Mouse (Mus musculus) embryonic facial prominence, embryonic 15.5 days (tissue): ENCODE measurements at regions not wholly inside any gene's neighbourhood (a gene's known extent, or its start where the extent isn't known, plus 50 kb on each side); places are given as distances from the start of the nearest gene placed in this dataset.

ENCODE experiments used
- ATAC-seq: fragments of 200-750 bp; cut with Nextera tagmentation; 2 replicates; pipeline ENCODE4 v1.8.0; 2017; ENCODE audit warnings: low read depth, moderate TSS enrichment; ENCODE audit not compliant: insufficient number of reproducible peaks, low FRiP score, low TSS enrichment
- H3K27ac ChIP-seq: fragments of 300-500 bp; sonication (generic); replicated peaks from 2 replicates; pipeline ENCODE4 v1.5.1; 2015; ENCODE audit warnings: mild to moderate bottlenecking, inconsistent platforms
- H3K27me3 ChIP-seq: fragments of 300-500 bp; sonication (generic); 2 replicates; pipeline ENCODE4 v1.6.1; 2015; ENCODE audit warnings: inconsistent platforms
- H3K36me3 ChIP-seq: fragments of 300-500 bp; sonication (generic); 2 replicates; pipeline ENCODE4 v1.6.1; 2015; ENCODE audit warnings: mild to moderate bottlenecking, inconsistent platforms
- H3K4me1 ChIP-seq: fragments of 300-500 bp; sonication (generic); 2 replicates; pipeline ENCODE4 v1.6.1; 2015; ENCODE audit warnings: inconsistent platforms
- H3K4me2 ChIP-seq: fragments of 300-500 bp; sonication (generic); replicated peaks from 2 replicates; pipeline ENCODE4 v1.6.1; 2015; ENCODE audit warnings: mild to moderate bottlenecking, inconsistent platforms
- H3K4me3 ChIP-seq: fragments of 300-500 bp; sonication (generic); replicated peaks from 2 replicates; pipeline ENCODE4 v1.5.1; 2015; ENCODE audit warnings: mild to moderate bottlenecking, inconsistent platforms
- H3K9ac ChIP-seq: fragments of 300-500 bp; sonication (generic); 2 replicates; pipeline ENCODE4 v1.6.1; 2015; ENCODE audit warnings: inconsistent platforms
- H3K9me3 ChIP-seq: fragments of 300-500 bp; sonication (generic); replicated peaks from 2 replicates; pipeline ENCODE4 v1.6.1; 2016; ENCODE audit warnings: inconsistent platforms
- WGBS: fragments of 180-500 bp; shearing (Covaris S2); methylation state at CpG from one replicate; pipeline ENCODE4 v1.1.7; 2015; 5-methylcytosine and 5-hydroxymethylcytosine counted together

- H3K27ac ChIP-seq = no peak overlapping the region
- no peak for ATAC-seq
- 0 out of 2 replicates have a peak, but pooled peaks cover 5% of the 10 kb centered on the region for H3K27me3 ChIP-seq
- H3K4me1 ChIP-seq = peaks cover 7% of the 10 kb centered on the region; the same call in 1 of the 2 replicates
- WGBS = 63% methylated on average over 2 of the region's 2 CpGs
- no peak overlapping the region for H3K4me3 ChIP-seq
- no peaks in the 10 kb centered on the region for H3K9me3 ChIP-seq
- no peak overlapping the region for H3K9ac ChIP-seq
- no peak overlapping the region for H3K4me2 ChIP-seq
- no peaks in the 10 kb centered on the region for H3K36me3 ChIP-seq
These were observed 182.1 kb upstream of the Gm765 start for GRCm38 (mm10) chr6:98524659-98525058.

DNA sequence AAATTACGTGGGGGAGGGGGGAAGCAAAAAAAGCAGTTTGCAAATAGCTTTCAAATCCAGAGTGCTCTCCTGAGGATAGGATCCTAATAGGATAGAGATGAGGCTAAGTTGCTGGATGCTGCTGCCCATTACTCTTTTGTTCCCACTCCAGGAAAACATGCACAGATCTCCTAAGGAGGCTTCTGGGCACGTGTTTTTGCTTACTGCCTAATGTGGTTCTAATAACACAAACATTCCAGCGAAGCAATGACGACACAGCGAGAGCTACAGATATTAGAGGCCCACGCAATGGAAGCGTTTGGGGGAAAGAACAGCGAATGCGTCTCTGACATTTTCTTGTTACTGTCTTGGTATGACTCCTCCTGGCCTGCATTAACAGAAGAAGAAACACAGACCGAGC, 179.0 kb upstream of the Gm765 start:
- 0 out of 2 replicates have a peak, but pooled peaks have one; percentile 29 for ATAC-seq
- H3K4me2 ChIP-seq = no peak overlapping the region
- 35% methylated on average over 10 of the region's 10 CpGs for whole genome bisulfite sequencing

DNA sequence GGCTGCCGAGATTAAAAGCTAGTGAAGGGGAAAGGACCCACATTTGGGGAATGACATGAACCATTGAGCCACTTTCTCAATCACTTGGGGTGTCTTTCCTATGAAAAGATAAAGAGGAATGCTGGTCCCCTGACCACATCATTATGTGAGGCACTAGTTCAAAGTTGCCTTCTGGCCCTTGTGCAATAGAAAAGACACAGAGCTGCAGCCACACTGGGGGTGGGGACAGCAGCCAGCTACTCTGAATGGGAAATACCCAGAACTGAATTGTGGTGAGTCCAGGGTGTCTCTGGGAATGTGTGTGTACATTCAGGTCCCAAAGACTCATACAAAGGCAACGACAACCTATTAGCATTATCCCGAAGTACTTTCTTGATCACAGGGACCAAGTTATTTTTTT, 172.3 kb upstream of the Gm765 start:
- no peak overlapping the region for H3K27ac ChIP-seq
- no peaks in the 10 kb centered on the region for H3K4me1 ChIP-seq
- no peak overlapping the region for H3K4me2 ChIP-seq
- H3K9me3 ChIP-seq = no peaks in the 10 kb centered on the region
- no peaks in the 10 kb centered on the region for H3K36me3 ChIP-seq
- no peak for ATAC-seq
- H3K9ac ChIP-seq = no peak overlapping the region
- H3K27me3 ChIP-seq = 0 out of 2 replicates have a peak, but pooled peaks cover 2% of the 10 kb centered on the region
- 78% methylated on average over 3 of the region's 3 CpGs for WGBS
- no peak overlapping the region for H3K4me3 ChIP-seq

More for the DNA sequence above, 179.0 kb upstream of the Gm765 start:
- H3K36me3 ChIP-seq = no peaks in the 10 kb centered on the region
- peaks cover 7% of the 10 kb centered on the region; the same call in 1 of the 2 replicates for H3K4me1 ChIP-seq
- no peak overlapping the region for H3K4me3 ChIP-seq
- no peak overlapping the region for H3K27ac ChIP-seq
- no peaks in the 10 kb centered on the region for H3K27me3 ChIP-seq
- no peak overlapping the region for H3K9ac ChIP-seq
- H3K9me3 ChIP-seq = no peaks in the 10 kb centered on the region

DNA sequence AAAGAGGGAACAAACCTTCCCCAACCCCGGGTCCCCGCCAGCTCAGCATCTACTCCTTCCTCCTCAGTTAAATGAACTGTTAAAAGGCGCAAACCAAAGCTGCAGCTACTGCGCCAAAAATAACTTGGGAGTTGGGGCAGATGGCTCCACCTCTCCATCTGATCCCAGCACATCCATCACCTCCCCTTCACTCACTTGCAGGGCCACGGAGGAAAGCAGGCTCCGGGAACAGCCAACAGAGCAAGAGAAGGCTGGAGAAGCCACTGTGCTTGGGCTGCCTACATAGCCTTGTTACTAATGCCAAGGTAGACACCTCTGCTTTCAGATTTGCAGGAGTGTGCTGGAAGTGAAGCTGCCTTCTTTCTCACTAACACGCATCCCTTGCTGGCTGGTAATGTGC, 171.8 kb upstream of the Gm765 start:
- H3K4me3 ChIP-seq = no peak overlapping the region
- H3K36me3 ChIP-seq = no peaks in the 10 kb centered on the region
- ATAC-seq = no peak
- no peak overlapping the region for H3K4me2 ChIP-seq
- H3K27ac ChIP-seq = no peak overlapping the region
- H3K4me1 ChIP-seq = no peaks in the 10 kb centered on the region
- 90% methylated on average over 7 of the region's 7 CpGs for WGBS
- no peaks in the 10 kb centered on the region for H3K9me3 ChIP-seq
- H3K9ac ChIP-seq = no peak overlapping the region
- H3K27me3 ChIP-seq = 0 out of 2 replicates have a peak, but pooled peaks cover 2% of the 10 kb centered on the region

- H3K4me1 ChIP-seq = no peaks in the 10 kb centered on the region
- no peak overlapping the region for H3K27ac ChIP-seq
- no peak overlapping the region for H3K4me3 ChIP-seq
- no peak overlapping the region for H3K4me2 ChIP-seq
- H3K36me3 ChIP-seq = no peaks in the 10 kb centered on the region
- no peaks in the 10 kb centered on the region for H3K9me3 ChIP-seq
- ATAC-seq = no peak
- H3K27me3 ChIP-seq = 0 out of 2 replicates have a peak, but pooled peaks cover 2% of the 10 kb centered on the region
- no peak overlapping the region for H3K9ac ChIP-seq
- 12% methylated on average over 3 of the region's 3 CpGs for WGBS
These were observed 170.7 kb upstream of the Gm765 start for GRCm38 (mm10) chr6:98513217-98513616.

- Histone ChIP-seq H3K4me2 (no peak overlapping the region), H3K4me3 (no peak overlapping the region), H3K9me3 (no peaks in the 10 kb centered on the region), H3K27me3 (no peaks in the 10 kb centered on the region), H3K27ac (no peak overlapping the region), H3K9ac (no peak overlapping the region), H3K36me3 (no peaks in the 10 kb centered on the region), H3K4me1 (no peaks in the 10 kb centered on the region)
- WGBS = 72% methylated on average over 2 of the region's 2 CpGs
- no peak for ATAC-seq
These were observed 160.2 kb upstream of the Gm765 start for GRCm38 (mm10) chr6:98502726-98503125.

- H3K9ac ChIP-seq = no peak overlapping the region
- H3K4me1 ChIP-seq = no peaks in the 10 kb centered on the region
- H3K27me3 ChIP-seq = no peaks in the 10 kb centered on the region
- H3K4me2 ChIP-seq = no peak overlapping the region
- H3K27ac ChIP-seq = no peak overlapping the region
- 67% methylated on average over 5 of the region's 5 CpGs for WGBS
- H3K36me3 ChIP-seq = no peaks in the 10 kb centered on the region
- no peak overlapping the region for H3K4me3 ChIP-seq
- no peaks in the 10 kb centered on the region for H3K9me3 ChIP-seq
- no peak for ATAC-seq
These were observed 157.2 kb upstream of the Gm765 start for GRCm38 (mm10) chr6:98499721-98500120.

DNA sequence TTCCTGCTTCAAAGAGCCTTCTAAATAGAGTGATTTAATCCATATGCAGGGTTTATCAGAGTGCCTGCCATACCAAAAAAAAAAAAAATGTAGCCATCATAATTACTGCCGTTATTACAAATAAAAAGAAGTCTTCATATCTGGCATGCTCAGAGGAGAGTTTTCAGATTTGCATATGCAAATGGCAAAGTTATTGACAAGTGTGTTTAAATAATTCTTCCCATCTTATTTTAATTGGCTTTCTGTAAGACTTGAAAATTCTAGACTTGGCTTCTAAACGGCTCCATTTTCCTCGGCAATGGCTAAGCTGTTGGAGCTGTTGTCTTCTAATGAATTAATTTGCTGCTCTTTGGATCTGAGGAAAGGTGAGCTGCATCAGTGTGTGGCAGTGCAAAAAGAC, 144.1 kb upstream of the Gm765 start:
- Histone ChIP-seq H3K9me3 (no peaks in the 10 kb centered on the region), H3K4me2 (no peak overlapping the region), H3K36me3 (no peaks in the 10 kb centered on the region), H3K27ac (no peak overlapping the region), H3K4me1 (no peaks in the 10 kb centered on the region), H3K27me3 (no peaks in the 10 kb centered on the region), H3K4me3 (no peak overlapping the region), H3K9ac (no peak overlapping the region)
- WGBS = 58% methylated on average over 3 of the region's 3 CpGs
- ATAC-seq = no peak

GRCm38 (mm10) chr6:98483319-98484123, 141.0 kb upstream of the Gm765 start:
- 40% methylated on average over 3 of the region's 3 CpGs for WGBS
- Histone ChIP-seq H3K9me3 (no peaks in the 10 kb centered on the region), H3K4me1 (no peaks in the 10 kb centered on the region), H3K9ac (no peak overlapping the region), H3K36me3 (no peaks in the 10 kb centered on the region), H3K4me3 (no peak overlapping the region), H3K27ac (no peak overlapping the region), H3K4me2 (no peak overlapping the region), H3K27me3 (no peaks in the 10 kb centered on the region)
- ATAC-seq = no peak

- WGBS = 71% methylated on average over 2 of the region's 2 CpGs
- Histone ChIP-seq H3K36me3 (no peaks in the 10 kb centered on the region), H3K27me3 (no peaks in the 10 kb centered on the region), H3K9ac (no peak overlapping the region), H3K4me2 (no peak overlapping the region), H3K27ac (no peak overlapping the region), H3K4me1 (no peaks in the 10 kb centered on the region), H3K4me3 (no peak overlapping the region), H3K9me3 (no peaks in the 10 kb centered on the region)
- no peak for ATAC-seq
These were observed 139.8 kb upstream of the Gm765 start for GRCm38 (mm10) chr6:98482319-98482718.

DNA sequence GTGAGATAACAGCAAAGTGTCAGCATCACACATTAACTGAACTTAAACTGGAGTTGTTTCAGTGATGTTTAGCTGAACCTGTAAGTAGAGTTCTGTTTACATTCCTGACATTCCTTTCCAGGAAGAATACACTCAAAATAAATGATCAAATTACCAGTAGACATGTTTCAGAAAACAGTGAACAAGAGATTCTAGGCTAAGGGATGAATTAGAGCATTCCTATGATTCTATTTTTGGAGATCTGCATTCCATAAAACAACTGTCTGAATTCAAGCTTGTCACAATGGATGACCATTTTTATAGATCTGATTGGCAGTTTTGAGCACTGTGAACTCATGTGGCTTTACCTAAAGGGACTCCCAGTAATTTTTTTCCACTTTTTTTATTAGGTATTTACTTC, 125.0 kb upstream of the Gm765 start:
- H3K27ac ChIP-seq = no peak overlapping the region
- H3K36me3 ChIP-seq = no peaks in the 10 kb centered on the region
- no peak overlapping the region for H3K9ac ChIP-seq
- no peaks in the 10 kb centered on the region for H3K9me3 ChIP-seq
- H3K27me3 ChIP-seq = no peaks in the 10 kb centered on the region
- H3K4me2 ChIP-seq = no peak overlapping the region
- no peaks in the 10 kb centered on the region for H3K4me1 ChIP-seq
- no peak overlapping the region for H3K4me3 ChIP-seq
- ATAC-seq = no peak

- WGBS = 63% methylated on average over 7 of the region's 7 CpGs
- H3K9ac ChIP-seq = no peak overlapping the region
These were observed 109.7 kb upstream of the Gm765 start for GRCm38 (mm10) chr6:98452277-98452676.

More at GRCm38 (mm10) chr6:98452277-98452676, 109.7 kb upstream of the Gm765 start:
- Histone ChIP-seq H3K9me3 (no peaks in the 10 kb centered on the region), H3K4me3 (no peak overlapping the region), H3K27ac (no peak overlapping the region), H3K36me3 (no peaks in the 10 kb centered on the region), H3K27me3 (no peaks in the 10 kb centered on the region), H3K4me1 (no peaks in the 10 kb centered on the region), H3K4me2 (no peak overlapping the region)
- ATAC-seq = no peak
